Mouse (Mus musculus) heart, adult 2 months (tissue): ENCODE measurements at regions not wholly inside any gene's neighbourhood (a gene's known extent, or its start where the extent isn't known, plus 50 kb on each side); places are given as distances from the start of the nearest gene placed in this dataset.

Source experiments
- DNase-seq, 2 experiments: peaks; one replicate each; pipeline ENCODE4 v3.0.0; 2021
- H3K27ac ChIP-seq: fragments of 200-600 bp; 2 replicates; pipeline ENCODE4 v1.8.1; 2022
- H3K27me3 ChIP-seq: fragments of 200-500 bp; 2 replicates; pipeline ENCODE4 v1.6.1; 2012; ENCODE audit warnings: mild to moderate bottlenecking, low read length, inconsistent platforms, mixed read lengths; ENCODE audit not compliant: control insufficient read depth, insufficient read depth
- H3K36me3 ChIP-seq: fragments of 200-500 bp; 2 replicates; pipeline ENCODE4 v1.6.1; 2012; ENCODE audit warnings: low read length, inconsistent platforms; ENCODE audit not compliant: control insufficient read depth, insufficient read depth
- H3K4me1 ChIP-seq: fragments of 200-500 bp; 2 replicates; pipeline ENCODE4 v1.6.1; 2011; ENCODE audit warnings: low read length; ENCODE audit not compliant: control insufficient read depth, insufficient read depth
- H3K4me3 ChIP-seq: fragments of 200-600 bp; 2 replicates; pipeline ENCODE4 v1.8.1; 2022
- H3K79me2 ChIP-seq: fragments of 200-500 bp; replicated peaks from 2 replicates; pipeline ENCODE4 v1.6.1; 2012; ENCODE audit warnings: mild to moderate bottlenecking, inconsistent platforms, low read length, moderate library complexity, mixed read lengths; ENCODE audit not compliant: control insufficient read depth, insufficient read depth
- H3K9ac ChIP-seq: fragments of 200-500 bp; 2 replicates; pipeline ENCODE4 v1.6.1; 2012; ENCODE audit warnings: low read depth, mild to moderate bottlenecking, control low read depth, inconsistent platforms, low read length, mixed read lengths
- CTCF ChIP-seq: fragments of 200-600 bp; IDR thresholded peaks from 2 replicates; pipeline ENCODE4 v1.8.1; 2022; ENCODE audit warnings: antibody characterized with exemption, mild to moderate bottlenecking, moderate library complexity
- EP300 ChIP-seq: fragments of 200-500 bp; IDR thresholded peaks from 2 replicates; pipeline ENCODE4 v1.6.1; 2011; ENCODE audit warnings: low read depth, low read length, control low read depth; ENCODE audit not compliant: insufficient read depth
- POLR2A ChIP-seq: fragments of 200-500 bp; IDR thresholded peaks from 2 replicates; pipeline ENCODE4 v1.6.1; 2011; ENCODE audit warnings: mild to moderate bottlenecking, low read depth, low read length, control low read depth; ENCODE audit not compliant: insufficient read depth
- WGBS: fragments of 180-500 bp; shearing (Covaris S2); methylation state at CpG from one replicate; pipeline ENCODE4 v1.1.7; 2018; 5-methylcytosine and 5-hydroxymethylcytosine counted together
- intact Hi-C: fragments of 180-260 bp; cut with DNase I; formaldehyde crosslinking; loops from one replicate; pipeline ENCODE4 v1.15.1; 2025

DNA sequence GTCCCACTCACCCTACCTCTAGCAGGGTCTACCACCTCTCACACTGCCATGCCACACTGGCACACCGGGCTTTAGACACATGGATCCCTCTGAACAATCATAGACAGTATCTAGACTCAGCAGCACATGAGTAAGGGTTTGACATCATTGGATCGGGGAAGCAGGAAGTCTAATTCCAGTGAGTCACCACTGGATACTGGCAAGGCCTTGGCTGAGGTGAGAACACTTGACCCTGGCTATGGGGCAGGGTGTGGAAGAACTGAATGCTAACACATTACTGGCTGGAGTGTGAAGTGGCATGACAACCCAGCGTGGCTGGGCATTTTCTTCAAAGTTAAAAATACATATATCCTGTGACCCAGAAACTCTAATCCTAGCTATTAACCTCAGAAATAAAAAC lies 114.4 kb downstream of the H2afy start:
- H3K79me2 ChIP-seq = no peaks in the 10 kb centered on the region
- H3K9ac ChIP-seq = no peak overlapping the region
- H3K27me3 ChIP-seq = no peaks in the 10 kb centered on the region
- intact Hi-C loops = no loop called here
- no peaks in the 10 kb centered on the region for H3K4me1 ChIP-seq
- H3K36me3 ChIP-seq = no peaks in the 10 kb centered on the region
- no peak overlapping the region for H3K4me3 ChIP-seq
- H3K27ac ChIP-seq = no peak overlapping the region
- no peak for DNase-seq
- WGBS = 58% methylated on average over 3 of the region's 3 CpGs
- no peak for TF ChIP-seq CTCF
- TF ChIP-seq POLR2A = no peak
- no peak for TF ChIP-seq EP300

DNA sequence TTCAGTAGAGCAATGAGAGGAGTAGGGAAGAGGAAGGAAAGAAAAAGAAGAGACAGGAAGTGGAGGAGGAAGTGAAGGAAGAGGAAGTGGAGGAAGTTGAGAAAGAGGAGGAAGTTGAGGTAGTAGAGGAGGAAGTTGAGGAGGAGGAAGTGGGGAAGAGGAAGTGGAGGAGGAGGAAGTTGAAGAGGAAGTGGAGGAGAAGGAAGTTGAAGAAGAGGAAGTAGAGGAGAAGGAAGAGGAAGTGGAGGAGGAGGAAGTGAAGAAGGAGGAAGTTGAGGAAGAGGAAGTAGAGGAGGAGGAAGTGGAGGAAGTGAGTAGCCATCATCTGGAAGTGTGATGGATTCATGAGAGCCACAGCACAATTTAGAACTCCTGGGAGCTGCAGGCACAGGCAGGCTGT lies 122.2 kb downstream of the H2afy start:
- H3K9ac ChIP-seq = no peak overlapping the region
- no peaks in the 10 kb centered on the region for H3K79me2 ChIP-seq
- H3K27ac ChIP-seq = no peak overlapping the region
- intact Hi-C loops = no loop called here
- no peaks in the 10 kb centered on the region for H3K36me3 ChIP-seq
- no peaks in the 10 kb centered on the region for H3K4me1 ChIP-seq
- H3K27me3 ChIP-seq = peaks cover 2% of the 10 kb centered on the region; the same call in 1 of the 2 replicates
- DNase-seq = no peak
- no peak for TF ChIP-seq CTCF
- TF ChIP-seq POLR2A = no peak
- no peak for TF ChIP-seq EP300
- no peak overlapping the region for H3K4me3 ChIP-seq

DNA sequence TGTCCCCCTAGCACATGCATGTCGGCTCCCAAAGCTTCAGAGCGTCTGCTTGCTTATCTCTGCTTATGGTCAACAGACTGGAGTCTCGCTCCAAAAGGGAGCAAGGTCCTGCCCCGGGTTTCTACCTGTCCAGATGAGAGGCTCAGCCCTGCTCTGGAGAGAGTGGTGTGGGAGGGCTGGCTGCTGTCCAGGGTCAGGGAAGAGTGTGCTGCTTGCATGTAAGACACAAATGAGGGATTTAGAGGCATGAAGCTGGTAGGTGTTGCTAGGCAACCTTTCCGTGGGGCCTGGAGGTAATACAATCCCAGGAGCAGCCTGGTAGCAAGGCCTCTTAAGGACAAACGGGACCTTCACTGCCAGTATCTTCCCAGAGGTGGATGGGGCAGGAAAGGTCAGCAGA lies 125.7 kb downstream of the H2afy start:
- Histone ChIP-seq H3K79me2 (no peaks in the 10 kb centered on the region), H3K27me3 (peaks cover 2% of the 10 kb centered on the region; the same call in 1 of the 2 replicates), H3K9ac (no peak overlapping the region), H3K36me3 (no peaks in the 10 kb centered on the region), H3K4me3 (no peak overlapping the region), H3K27ac (no peak overlapping the region), H3K4me1 (no peaks in the 10 kb centered on the region)
- 47% methylated on average over 6 of the region's 6 CpGs for WGBS
- DNase-seq = no peak
- intact Hi-C loops = no loop called here
- TF ChIP-seq CTCF (no peak), POLR2A (no peak), EP300 (no peak)

DNA sequence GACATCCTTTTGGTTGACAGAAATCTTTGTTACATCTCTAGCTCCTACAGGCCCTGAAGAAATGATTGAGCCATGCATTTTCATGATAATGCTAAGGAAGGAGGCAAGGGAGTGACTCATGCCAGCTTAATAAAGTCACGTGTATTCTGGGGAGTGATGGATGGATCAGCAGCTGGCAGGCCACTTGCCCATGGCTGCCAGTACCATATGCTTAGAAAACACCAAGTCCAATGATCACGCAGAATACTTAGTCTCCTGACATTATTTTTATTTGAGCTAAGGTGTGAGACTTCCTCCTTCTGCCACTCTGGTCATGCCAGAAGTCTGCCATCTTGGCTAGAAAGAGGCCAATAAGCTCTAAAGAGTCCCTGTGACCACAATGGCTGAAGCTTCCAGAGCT lies 129.3 kb downstream of the H2afy start:
- no peaks in the 10 kb centered on the region for H3K79me2 ChIP-seq
- TF ChIP-seq CTCF (no peak), POLR2A (no peak), EP300 (no peak)

DNA sequence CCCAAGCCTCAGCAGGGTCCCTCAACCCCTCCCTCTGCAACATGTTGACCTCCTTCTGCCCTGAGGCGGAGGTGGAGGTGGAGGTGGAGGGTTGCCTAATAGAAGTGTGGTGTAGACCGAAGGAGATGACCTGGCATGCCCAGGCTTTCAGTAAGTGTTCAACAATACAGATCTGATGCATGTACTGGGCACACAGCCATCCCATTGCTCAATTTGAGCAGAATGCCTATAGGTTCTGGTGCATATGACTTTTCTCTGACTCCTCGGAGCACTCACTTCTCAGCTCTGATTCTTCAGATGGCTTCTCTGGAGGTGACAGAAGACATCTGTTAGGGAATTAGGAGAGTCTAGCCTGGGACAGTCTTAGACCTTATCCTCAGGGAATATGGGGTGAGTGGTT lies 130.4 kb downstream of the H2afy start:
- Histone ChIP-seq H3K9ac (no peak overlapping the region), H3K27ac (no peak overlapping the region), H3K36me3 (no peaks in the 10 kb centered on the region), H3K4me1 (no peaks in the 10 kb centered on the region), H3K4me3 (no peak overlapping the region), H3K27me3 (no peaks in the 10 kb centered on the region), H3K79me2 (no peaks in the 10 kb centered on the region)
- TF ChIP-seq POLR2A (no peak), CTCF (no peak), EP300 (no peak)
- intact Hi-C loops = no loop called here
- 76% methylated on average over 3 of the region's 3 CpGs for WGBS
- DNase-seq = no peak

More for the DNA sequence above, 129.3 kb downstream of the H2afy start:
- no peaks in the 10 kb centered on the region for H3K4me1 ChIP-seq
- no peaks in the 10 kb centered on the region for H3K27me3 ChIP-seq
- H3K4me3 ChIP-seq = no peak overlapping the region
- no peaks in the 10 kb centered on the region for H3K36me3 ChIP-seq
- intact Hi-C loops = no loop called here
- WGBS = 76% methylated on average over 2 of the region's 2 CpGs
- H3K9ac ChIP-seq = no peak overlapping the region
- DNase-seq = no peak
- H3K27ac ChIP-seq = no peak overlapping the region

DNA sequence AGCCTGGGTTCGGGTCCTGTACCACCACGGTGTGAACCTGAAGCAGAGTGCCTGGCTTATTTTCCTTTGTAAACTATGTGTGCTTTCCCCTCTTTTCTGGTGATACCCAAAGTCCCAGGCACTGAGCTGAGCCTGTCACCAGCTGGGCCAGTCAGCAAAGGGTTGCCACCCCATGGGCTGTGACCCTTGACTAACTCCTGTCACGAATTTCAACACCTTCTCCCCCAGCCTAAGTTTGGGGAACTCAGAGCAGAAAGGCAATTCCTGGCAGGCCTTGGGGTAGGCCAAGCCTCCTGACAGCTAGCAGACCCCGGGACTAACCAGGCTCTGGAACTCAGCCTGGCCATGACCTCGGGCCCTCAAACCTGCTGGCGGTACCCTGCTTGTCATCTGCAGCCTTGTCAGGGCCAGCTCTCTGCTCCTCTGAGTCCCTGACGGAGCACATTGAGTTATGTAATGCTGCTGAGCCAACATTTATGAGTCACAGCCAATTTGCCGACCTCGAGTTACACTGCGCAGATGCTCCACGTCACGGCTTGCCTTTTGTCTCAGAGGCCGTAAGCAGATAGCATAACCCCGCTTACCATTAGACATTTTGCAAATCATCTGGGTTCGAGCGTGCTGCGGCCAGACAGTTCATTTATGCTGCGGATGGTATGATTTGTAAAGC lies 132.3 kb downstream of the H2afy start:
- H3K4me3 ChIP-seq = no peak overlapping the region
- H3K4me1 ChIP-seq = no peaks in the 10 kb centered on the region
- no peak overlapping the region for H3K27ac ChIP-seq
- 62% methylated on average over 18 of the region's 18 CpGs for WGBS
- no peaks in the 10 kb centered on the region for H3K27me3 ChIP-seq
- H3K9ac ChIP-seq = no peak overlapping the region
- H3K79me2 ChIP-seq = no peaks in the 10 kb centered on the region
- TF ChIP-seq POLR2A (no peak), EP300 (0 out of 2 replicates have a peak, but pooled peaks have one; percentile 15)
- DNase-seq = peak; percentile 35 to 49
- intact Hi-C loops = no loop called here
- no peaks in the 10 kb centered on the region for H3K36me3 ChIP-seq
